Mouse (Mus musculus): ENCODE measurements around the gene Mfn2.

DNA sequence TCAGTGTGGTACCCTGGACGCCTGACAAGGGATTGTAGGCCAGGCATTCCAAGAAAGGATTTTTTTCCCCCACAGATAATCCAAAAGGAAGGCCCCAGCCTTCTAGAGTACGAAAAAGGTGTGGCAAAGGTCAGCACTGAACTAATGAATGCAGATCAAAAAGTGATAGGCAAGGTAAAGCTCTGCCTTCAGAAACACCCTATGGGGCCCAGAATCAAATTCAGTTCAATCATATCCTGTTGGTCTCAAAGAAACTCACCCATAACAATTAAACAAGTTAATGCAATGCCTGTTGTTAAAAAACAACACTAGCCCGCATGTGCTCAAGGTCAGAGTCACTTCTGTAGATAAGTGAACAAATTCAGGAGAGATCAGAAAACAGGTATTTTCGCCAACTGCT lies 80.1 kb downstream of the Mfn2 start:
- TF ChIP-seq POLR2A (IDR thresholded peaks at IDR 0.05; ENCODE audit: borderline replicate concordance, low read depth, low read length) (no peak), CTCF (IDR thresholded peaks at IDR 0.05; ENCODE audit: low read depth, low read length) (no peak)
